Mouse (Mus musculus) liver, embryonic 16.5 days (tissue): Measurements from ENCODE around the gene Thbs4. TPM values are rescaled to one million over a fixed set of nuclear protein-coding genes. Genes with fewer than 3 reads are reported as not detected.

Source experiments
- ATAC-seq: fragments of 200-750 bp; cut with Nextera tagmentation; 2 replicates; pipeline ENCODE4 v1.8.0; 2017; ENCODE audit warnings: low read depth, mild to moderate bottlenecking, moderate number of reproducible peaks, moderate library complexity
- H3K27ac ChIP-seq: fragments of 300-500 bp; sonication (generic); 2 replicates; pipeline ENCODE4 v1.5.1; 2014; ENCODE audit warnings: mild to moderate bottlenecking, low read length
- H3K27me3 ChIP-seq: fragments of 300-500 bp; sonication (generic); 2 replicates; pipeline ENCODE4 v1.6.1; 2014; ENCODE audit warnings: low read depth, low read length, mixed read lengths; ENCODE audit not compliant: control insufficient read depth, insufficient read depth
- H3K36me3 ChIP-seq: fragments of 300-500 bp; sonication (generic); 2 replicates; pipeline ENCODE4 v1.6.1; 2014; ENCODE audit warnings: mild to moderate bottlenecking; ENCODE audit not compliant: control insufficient read depth, insufficient read depth
- H3K4me1 ChIP-seq: fragments of 300-500 bp; sonication (generic); 2 replicates; pipeline ENCODE4 v1.6.1; 2014; ENCODE audit warnings: low read depth, low read length, mixed read lengths; ENCODE audit not compliant: control insufficient read depth
- H3K4me2 ChIP-seq: fragments of 300-500 bp; sonication (generic); 2 replicates; pipeline ENCODE4 v1.6.1; 2014; ENCODE audit warnings: low read depth, low read length, mixed read lengths
- H3K4me3 ChIP-seq: fragments of 300-500 bp; sonication (generic); 2 replicates; pipeline ENCODE4 v1.5.1; 2014; ENCODE audit warnings: low read depth, mild to moderate bottlenecking, low read length
- H3K9ac ChIP-seq: fragments of 300-500 bp; sonication (generic); 2 replicates; pipeline ENCODE4 v1.6.1; 2014; ENCODE audit warnings: low read depth, low read length
- H3K9me3 ChIP-seq: fragments of 300-500 bp; sonication (generic); replicated peaks from 2 replicates; pipeline ENCODE4 v1.6.1; 2016; ENCODE audit warnings: low read length; ENCODE audit not compliant: control insufficient read depth
- WGBS: fragments of 180-500 bp; shearing (Covaris S2); extraction: QIAGEN DNeasy Blood & Tissue Kit; methylation state at CpG from one replicate; pipeline ENCODE4 v1.1.7; 2014; ENCODE audit not compliant: insufficient replicate concordance; 5-methylcytosine and 5-hydroxymethylcytosine counted together
- polyA plus RNA-seq: library from polyadenylated mRNA; unstranded; fragments of >200 nt; fragmentation: Nextera tagmentation; extraction: Ambion mirVana; gene quantifications from 2 replicates; pipeline ENCODE4 v1.2.1, GENCODE M21; 2015

Thbs4 gene
- polyA plus RNA-seq, 1 experiment from 2014 or later, result 0.20 TPM

DNA sequence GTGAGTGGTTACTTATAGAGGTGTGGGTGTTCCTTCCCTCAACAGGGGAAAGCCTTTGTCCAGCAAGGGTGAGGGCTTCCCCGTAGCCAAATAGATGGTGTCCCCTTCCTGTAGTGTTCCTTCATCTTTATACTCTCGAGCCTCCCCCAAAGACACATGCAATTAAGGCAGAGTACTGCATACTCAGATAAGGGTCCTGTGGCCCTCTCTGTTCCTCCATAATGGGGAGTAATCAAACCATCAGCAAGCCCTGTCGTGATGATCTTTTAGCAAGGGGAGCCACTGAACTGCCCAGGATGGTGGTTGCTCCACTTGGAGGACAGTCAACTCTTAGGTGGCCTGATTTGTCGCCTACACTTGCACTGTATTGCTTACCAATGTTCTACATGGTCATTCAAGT is 82.0 kb downstream of the Thbs4 start:
- peak; percentile 30; the same call in 1 of the 2 replicates for ATAC-seq
- no peaks in the 10 kb centered on the region for H3K27me3 ChIP-seq
- WGBS, result 46% methylated on average over 4 of the region's 4 CpGs

GRCm38 (mm10) chr13:92711821-92712220 is 82.8 kb downstream of the Thbs4 start:
- ATAC-seq, result no peak
- Histone ChIP-seq H3K27me3 (no peaks in the 10 kb centered on the region), H3K9ac (no peak overlapping the region), H3K4me3 (no peak overlapping the region), H3K4me2 (no peak overlapping the region), H3K9me3 (no peaks in the 10 kb centered on the region), H3K4me1 (no peaks in the 10 kb centered on the region), H3K27ac (no peak overlapping the region), H3K36me3 (peaks cover 14% of the 10 kb centered on the region)
- WGBS, result 88% methylated on average over 1 of the region's 1 CpGs

More for the DNA sequence above, 82.0 kb downstream of the Thbs4 start:
- Histone ChIP-seq H3K4me3 (no peak overlapping the region), H3K27ac (no peak overlapping the region), H3K36me3 (peaks cover 13% of the 10 kb centered on the region), H3K9me3 (no peaks in the 10 kb centered on the region), H3K9ac (no peak overlapping the region), H3K4me1 (no peaks in the 10 kb centered on the region), H3K4me2 (no peak overlapping the region)

DNA sequence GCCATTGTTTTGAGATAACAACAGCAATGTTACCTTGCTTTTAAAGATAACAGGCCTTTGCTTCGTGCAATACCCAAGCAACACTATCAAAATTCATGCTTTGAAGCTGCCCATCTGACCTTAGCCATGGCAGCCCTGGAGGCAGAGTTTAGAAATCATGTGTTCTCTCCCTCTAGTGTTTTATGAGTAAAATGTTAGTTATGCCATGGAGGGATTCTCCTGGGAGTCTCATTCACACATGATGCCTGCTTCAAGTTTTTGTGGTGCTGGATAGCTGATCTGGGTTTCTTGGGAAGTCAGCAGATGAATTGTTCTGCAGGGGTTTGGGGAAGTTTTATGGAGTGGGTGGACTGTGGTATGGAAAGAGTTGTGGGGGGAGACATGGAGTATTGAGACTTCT is 84.3 kb downstream of the Thbs4 start:
- H3K9ac ChIP-seq, result no peak overlapping the region
- no peaks in the 10 kb centered on the region for H3K27me3 ChIP-seq
- H3K27ac ChIP-seq, result no peak overlapping the region
- H3K9me3 ChIP-seq, result no peaks in the 10 kb centered on the region
- no peak overlapping the region for H3K4me2 ChIP-seq
- 19% methylated on average over 1 of the region's 1 CpGs for WGBS
- no peak overlapping the region for H3K4me3 ChIP-seq
- ATAC-seq, result no peak
- peaks cover 23% of the 10 kb centered on the region for H3K36me3 ChIP-seq
- H3K4me1 ChIP-seq, result no peaks in the 10 kb centered on the region

- ATAC-seq, result no peak
- H3K4me1 ChIP-seq, result no peaks in the 10 kb centered on the region
- no peak overlapping the region for H3K9ac ChIP-seq
- no peaks in the 10 kb centered on the region for H3K27me3 ChIP-seq
- H3K4me2 ChIP-seq, result no peak overlapping the region
- no peak overlapping the region for H3K4me3 ChIP-seq
- peaks cover 23% of the 10 kb centered on the region for H3K36me3 ChIP-seq
- no peak overlapping the region for H3K27ac ChIP-seq
- H3K9me3 ChIP-seq, result no peaks in the 10 kb centered on the region
- WGBS, result 66% methylated on average over 3 of the region's 3 CpGs
These were observed 85.1 kb downstream of the Thbs4 start for GRCm38 (mm10) chr13:92709535-92709934.

DNA sequence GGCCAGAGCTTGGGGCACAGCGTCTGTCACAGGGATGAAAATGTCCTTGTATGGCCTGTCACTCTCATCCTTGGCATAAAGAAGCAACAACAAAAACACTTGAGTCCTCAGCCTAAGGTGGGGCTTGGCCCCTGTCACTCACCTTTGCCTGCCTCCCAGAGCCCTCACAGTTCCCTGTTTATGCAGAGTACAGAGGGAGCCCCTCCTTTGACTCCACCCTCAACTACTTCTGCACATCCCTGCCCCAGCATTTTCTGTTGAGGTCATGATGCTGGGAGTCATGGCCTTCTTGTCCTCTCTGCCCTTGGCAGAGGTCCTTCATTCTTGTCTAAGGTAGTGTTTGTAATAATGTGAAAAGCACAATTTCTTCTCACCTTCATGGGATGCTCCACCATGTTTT is 86.2 kb downstream of the Thbs4 start:
- H3K9ac ChIP-seq, result no peak overlapping the region
- no peaks in the 10 kb centered on the region for H3K27me3 ChIP-seq
- peaks cover 26% of the 10 kb centered on the region for H3K36me3 ChIP-seq
- no peak overlapping the region for H3K4me3 ChIP-seq
- no peaks in the 10 kb centered on the region for H3K4me1 ChIP-seq
- 85% methylated on average over 1 of the region's 1 CpGs for WGBS
- no peak for ATAC-seq
- H3K4me2 ChIP-seq, result no peak overlapping the region
- no peaks in the 10 kb centered on the region for H3K9me3 ChIP-seq
- no peak overlapping the region for H3K27ac ChIP-seq

- Histone ChIP-seq H3K9me3 (no peaks in the 10 kb centered on the region), H3K27me3 (no peaks in the 10 kb centered on the region), H3K9ac (no peak overlapping the region), H3K4me2 (no peak overlapping the region), H3K4me3 (no peak overlapping the region), H3K27ac (no peak overlapping the region), H3K4me1 (no peaks in the 10 kb centered on the region), H3K36me3 (peaks cover 26% of the 10 kb centered on the region)
- no peak for ATAC-seq
- WGBS, result 78% methylated on average over 2 of the region's 2 CpGs
These were observed 86.7 kb downstream of the Thbs4 start for GRCm38 (mm10) chr13:92707941-92708340.

GRCm38 (mm10) chr13:92706342-92707061 is 88.1 kb downstream of the Thbs4 start:
- no peak overlapping the region for H3K9ac ChIP-seq
- no peak overlapping the region for H3K4me3 ChIP-seq
- peaks cover 29% of the 10 kb centered on the region for H3K36me3 ChIP-seq
- no peaks in the 10 kb centered on the region for H3K9me3 ChIP-seq
- 74% methylated on average over 9 of the region's 9 CpGs for WGBS
- peak; percentile 78 for ATAC-seq
- H3K4me2 ChIP-seq, result no peak overlapping the region
- H3K27me3 ChIP-seq, result no peaks in the 10 kb centered on the region
- no peaks in the 10 kb centered on the region for H3K4me1 ChIP-seq
- H3K27ac ChIP-seq, result peak overlapping the region; percentile 74

DNA sequence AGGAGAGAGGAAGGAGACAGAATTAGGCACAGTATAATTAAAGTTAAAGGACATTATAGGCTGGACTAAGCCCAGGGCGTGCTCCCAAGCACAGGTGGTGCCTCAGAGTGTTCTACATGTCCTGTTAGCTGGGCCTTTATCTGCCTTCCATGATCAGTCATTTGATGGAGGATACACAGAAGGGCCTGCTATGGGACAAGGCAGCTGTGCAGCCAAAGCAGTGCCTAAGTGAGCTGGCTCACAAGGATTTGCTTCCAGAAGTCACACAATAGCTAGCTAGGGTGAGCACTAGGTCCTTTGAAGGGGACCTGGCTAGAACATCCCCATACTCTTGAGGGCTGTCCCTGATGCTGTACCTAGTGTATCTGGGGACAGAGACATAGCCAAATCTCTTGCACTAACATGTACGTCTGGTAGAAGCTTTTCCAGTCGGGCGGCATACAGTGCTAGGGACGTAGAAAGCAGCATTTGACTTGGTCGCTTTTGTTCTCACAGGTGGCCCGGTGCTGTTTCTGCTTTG is 89.5 kb downstream of the Thbs4 start:
- Histone ChIP-seq H3K4me3 (no peak overlapping the region), H3K27ac (no peak overlapping the region), H3K9ac (no peak overlapping the region), H3K4me2 (no peak overlapping the region), H3K9me3 (no peaks in the 10 kb centered on the region), H3K36me3 (peaks cover 35% of the 10 kb centered on the region), H3K27me3 (no peaks in the 10 kb centered on the region), H3K4me1 (no peaks in the 10 kb centered on the region)
- ATAC-seq, result no peak
- 84% methylated on average over 7 of the region's 7 CpGs for WGBS

- no peaks in the 10 kb centered on the region for H3K27me3 ChIP-seq
- H3K4me2 ChIP-seq, result no peak overlapping the region
- WGBS, result 86% methylated on average over 7 of the region's 7 CpGs
- no peak overlapping the region for H3K4me3 ChIP-seq
- no peak overlapping the region for H3K27ac ChIP-seq
- H3K9ac ChIP-seq, result no peak overlapping the region
- peaks cover 35% of the 10 kb centered on the region for H3K36me3 ChIP-seq
- H3K9me3 ChIP-seq, result no peaks in the 10 kb centered on the region
- ATAC-seq, result no peak
- H3K4me1 ChIP-seq, result no peaks in the 10 kb centered on the region
These were observed 90.4 kb downstream of the Thbs4 start for GRCm38 (mm10) chr13:92704189-92704588.
